7 mouse cellular contexts compared by ENCODE assay signal in the genomic region with DNA sequence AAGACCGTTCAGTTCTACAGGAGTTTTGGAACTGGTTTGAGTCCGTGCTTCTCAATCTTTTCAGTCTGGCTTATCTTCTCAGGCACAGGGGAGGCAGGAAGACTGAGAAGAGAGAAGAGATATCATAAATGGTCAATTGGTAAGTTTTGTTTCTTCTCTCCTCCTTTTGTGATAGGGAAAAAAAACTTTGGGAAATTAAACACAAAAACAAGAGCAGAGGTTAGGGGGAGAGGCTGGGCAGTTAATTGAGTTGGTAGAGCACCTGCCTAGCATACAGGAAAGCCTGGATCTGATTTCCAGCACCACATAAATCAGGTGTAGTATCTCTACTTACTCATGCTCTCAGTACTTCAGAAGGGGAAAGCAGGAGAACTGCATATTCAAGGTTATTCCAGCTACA. TPM values are rescaled to one million over a fixed set of nuclear protein-coding genes. Genes with fewer than 3 reads are reported as not detected.
DNase-seq lines count a peak whose midpoint lies in the region; ATAC-seq and TF ChIP-seq lines count a peak whose summit lies in the region.

A gene (minus strand): TSS at position 101 of the 400 bp plus-strand sequence.

- DNase-seq in lung, adult 2 months: no peak
- no peak for DNase-seq in embryonic facial prominence, embryonic 11.5 days (ENCODE audit: low spot score)
- no peak for DNase-seq in midbrain, embryonic 14.5 days
- DNase-seq in ovary, adult 18-20 months (ENCODE audit: low spot score): no peak
- DNase-seq in frontal cortex, postnatal 36 days (ENCODE audit: low spot score in 2 of 2): no peak

- no peak for TF ChIP-seq POLR2A in lung, adult 2 months (IDR thresholded peaks at IDR 0.05; ENCODE audit: borderline replicate concordance, extremely low read depth, low read depth, low read length)

- no peaks in the 10 kb centered on the region for H3K9me3 ChIP-seq in lung, embryonic 16.5 days (ENCODE audit: control insufficient read depth, low read length)
- no peaks in the 10 kb centered on the region for H3K9me3 ChIP-seq in embryonic facial prominence, embryonic 11.5 days (replicated peaks; ENCODE audit: control insufficient read depth, low read length)
- no peaks in the 10 kb centered on the region for H3K9me3 ChIP-seq in hindbrain, embryonic 15.5 days
- no peaks in the 10 kb centered on the region for H3K9me3 ChIP-seq in midbrain, embryonic 14.5 days (ENCODE audit: control insufficient read depth, low read length)

- H3K27me3 ChIP-seq in lung, embryonic 16.5 days (ENCODE audit: control insufficient read depth, insufficient read depth, low read depth, low read length): no peaks in the 10 kb centered on the region
- no peaks in the 10 kb centered on the region for H3K27me3 ChIP-seq in embryonic facial prominence, embryonic 11.5 days (ENCODE audit: control insufficient read depth, insufficient read depth, low read length)
- no peaks in the 10 kb centered on the region for H3K27me3 ChIP-seq in hindbrain, embryonic 15.5 days
- H3K27me3 ChIP-seq in midbrain, embryonic 14.5 days (ENCODE audit: control insufficient read depth, insufficient read depth, low read length): no peaks in the 10 kb centered on the region

- 77% methylated on average over 2 of the region's 2 CpGs for WGBS in lung, embryonic 16.5 days
- WGBS in lung, adult 2 months: 78% methylated on average over 2 of the region's 2 CpGs
- whole genome bisulfite sequencing in embryonic facial prominence, embryonic 11.5 days: 78% methylated on average over 2 of the region's 2 CpGs
- WGBS in hindbrain, embryonic 15.5 days: 86% methylated on average over 2 of the region's 2 CpGs
- 88% methylated on average over 2 of the region's 2 CpGs for WGBS in midbrain, embryonic 14.5 days

- H3K27ac ChIP-seq in lung, embryonic 16.5 days (ENCODE audit: low read length): no peak within 1 kb of the TSS
- no peak within 1 kb of the TSS for H3K27ac ChIP-seq in embryonic facial prominence, embryonic 11.5 days (replicated peaks; ENCODE audit: low read depth, low read length)
- H3K27ac ChIP-seq in hindbrain, embryonic 15.5 days (replicated peaks): no peak within 1 kb of the TSS
- H3K27ac ChIP-seq in midbrain, embryonic 14.5 days (replicated peaks; ENCODE audit: low read depth, low read length): no peak within 1 kb of the TSS

- H3K36me3 ChIP-seq in lung, embryonic 16.5 days (ENCODE audit: control insufficient read depth, insufficient read depth, low read length): no peaks in the 10 kb centered on the region
- no peaks in the 10 kb centered on the region for H3K36me3 ChIP-seq in embryonic facial prominence, embryonic 11.5 days (replicated peaks; ENCODE audit: control insufficient read depth, insufficient read depth, low read depth, low read length)
- no peaks in the 10 kb centered on the region for H3K36me3 ChIP-seq in hindbrain, embryonic 15.5 days
- H3K36me3 ChIP-seq in midbrain, embryonic 14.5 days (ENCODE audit: control insufficient read depth, insufficient read depth, low read length): no peaks in the 10 kb centered on the region

- TF ChIP-seq CTCF in lung, adult 2 months (IDR thresholded peaks at IDR 0.05; ENCODE audit: insufficient read depth, low read length): no peak

- no peaks in the 10 kb centered on the region for H3K4me1 ChIP-seq in lung, embryonic 16.5 days (replicated peaks; ENCODE audit: control insufficient read depth, insufficient read depth, low read length)
- H3K4me1 ChIP-seq in lung, adult 2 months (ENCODE audit: control insufficient read depth, insufficient read depth, low read length): no peaks in the 10 kb centered on the region
- no peaks in the 10 kb centered on the region for H3K4me1 ChIP-seq in embryonic facial prominence, embryonic 11.5 days (ENCODE audit: control insufficient read depth, insufficient read depth, low read length)
- peaks cover 13% of the 10 kb centered on the region for H3K4me1 ChIP-seq in hindbrain, embryonic 15.5 days (replicated peaks)
- H3K4me1 ChIP-seq in midbrain, embryonic 14.5 days (ENCODE audit: control insufficient read depth, insufficient read depth, low read length): no peaks in the 10 kb centered on the region; the same call in 1 of the 2 replicates

- ATAC-seq in lung, embryonic 16.5 days (ENCODE audit: low read depth): no peak
- no peak for ATAC-seq in embryonic facial prominence, embryonic 11.5 days (replicated peaks; ENCODE audit: insufficient number of reproducible peaks, low FRiP score, low TSS enrichment, low read depth)
- no peak for ATAC-seq in hindbrain, embryonic 15.5 days (ENCODE audit: low FRiP score, low read depth)
- no peak for ATAC-seq in midbrain, embryonic 14.5 days (ENCODE audit: low FRiP score, low TSS enrichment)

- H3K4me3 ChIP-seq in lung, embryonic 16.5 days (ENCODE audit: low read length): no peak within 1 kb of the TSS
- H3K4me3 ChIP-seq in lung, adult 2 months (replicated peaks; ENCODE audit: extremely low read depth, low read depth, low read length): no peak within 1 kb of the TSS
- H3K4me3 ChIP-seq in embryonic facial prominence, embryonic 11.5 days (ENCODE audit: low read depth, low read length): no peak within 1 kb of the TSS
- no peak within 1 kb of the TSS for H3K4me3 ChIP-seq in hindbrain, embryonic 15.5 days
- no peak within 1 kb of the TSS for H3K4me3 ChIP-seq in midbrain, embryonic 14.5 days (replicated peaks; ENCODE audit: low read depth, low read length)

- H3K9ac ChIP-seq in lung, embryonic 16.5 days (ENCODE audit: low read length): no peak within 1 kb of the TSS
- no peak within 1 kb of the TSS for H3K9ac ChIP-seq in embryonic facial prominence, embryonic 11.5 days (replicated peaks; ENCODE audit: low read length)
- H3K9ac ChIP-seq in hindbrain, embryonic 15.5 days: no peak within 1 kb of the TSS
- no peak within 1 kb of the TSS for H3K9ac ChIP-seq in midbrain, embryonic 14.5 days (replicated peaks; ENCODE audit: low read length)

- no peak within 1 kb of the TSS for H3K4me2 ChIP-seq in lung, embryonic 16.5 days (ENCODE audit: low read depth, low read length)
- no peak within 1 kb of the TSS for H3K4me2 ChIP-seq in embryonic facial prominence, embryonic 11.5 days (ENCODE audit: low read depth, low read length)
- H3K4me2 ChIP-seq in hindbrain, embryonic 15.5 days: no peak within 1 kb of the TSS
- H3K4me2 ChIP-seq in midbrain, embryonic 14.5 days (ENCODE audit: low read length): no peak within 1 kb of the TSS

RNA-seq across cellular contexts. Expression of the gene that starts here (rescaled TPM):
- 16.7 and 18.6 TPM in 2 replicates for polyA plus RNA-seq in lung, embryonic 16.5 days (2015; fragmentation: Nextera tagmentation; extraction: Ambion mirVana)
- polyA plus RNA-seq in lung, adult 2 months (2012; rRNA removed): 5.6 and 9.0 TPM in 2 replicates
- polyA plus RNA-seq in embryonic facial prominence, embryonic 11.5 days (2014; fragmentation: Nextera tagmentation; extraction: Ambion mirVana): 57.0 and 59.2 TPM in 2 replicates
- polyA plus RNA-seq in hindbrain, embryonic 15.5 days (2015; fragmentation: Nextera tagmentation; extraction: Ambion mirVana): 68.8 and 73.5 TPM in 2 replicates
- 62.2 and 76.7 TPM in 2 replicates for polyA plus RNA-seq in midbrain, embryonic 14.5 days (2014; fragmentation: Nextera tagmentation; extraction: Ambion mirVana)
